ENCODE assay signal across 27 mouse cellular contexts in the genomic region with DNA sequence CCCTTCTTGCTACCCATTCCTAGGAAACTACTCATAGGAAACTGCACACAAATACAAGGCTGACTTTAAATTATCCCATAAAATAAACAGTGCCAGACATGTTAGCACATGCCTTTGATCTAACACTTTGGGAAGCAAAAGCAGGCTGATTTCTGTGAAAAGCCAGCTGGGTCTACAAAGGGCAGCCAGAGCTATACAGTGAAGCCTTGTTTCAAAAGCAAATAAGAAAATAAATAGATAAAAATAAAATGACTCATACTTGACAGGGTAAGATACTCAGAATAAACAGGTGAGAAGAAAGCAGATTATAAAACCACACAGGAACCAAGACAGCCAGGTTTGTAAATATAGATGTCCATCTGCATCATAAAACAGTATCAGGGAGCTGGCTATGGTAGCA.
DNase-seq lines count a peak whose midpoint lies in the region; ATAC-seq and TF ChIP-seq lines count a peak whose summit lies in the region.
"Had no signal": no experiment of that assay in that cellular context is flagged by ENCODE, and none has a peak within 500 bp of the region (broad histone marks: within the 10 kb centered on the region; RNA-seq: fewer than 3 reads in every experiment).

No protein-coding gene starts in this region.

- H3K27me3 ChIP-seq in forebrain, embryonic 16.5 days (replicated peaks; ENCODE audit: control insufficient read depth, insufficient read depth, low read length) = no peaks in the 10 kb centered on the region
- no peaks in the 10 kb centered on the region for H3K27me3 ChIP-seq in forebrain, embryonic 10.5 days (ENCODE audit: poor library complexity, severe bottlenecking)
- H3K27me3 ChIP-seq in lung, embryonic 14.5 days (ENCODE audit: insufficient read depth, low read length) = no peaks in the 10 kb centered on the region
- H3K27me3 ChIP-seq in stomach, embryonic 15.5 days (replicated peaks) = no peaks in the 10 kb centered on the region
- H3K27me3 ChIP-seq in embryonic facial prominence, embryonic 10.5 days (replicated peaks; ENCODE audit: low read depth, poor library complexity, severe bottlenecking) = no peaks in the 10 kb centered on the region
- no peaks in the 10 kb centered on the region for H3K27me3 ChIP-seq in lung, postnatal 0 days (replicated peaks; ENCODE audit: insufficient read depth, low read length)
- H3K27me3 ChIP-seq: embryonic facial prominence, embryonic 12.5 days; embryonic facial prominence, embryonic 15.5 days; forebrain, embryonic 13.5 days; heart, embryonic 13.5 days had no signal

- peak; percentile 26; the same call in 1 of the 2 replicates for ATAC-seq in forebrain, embryonic 16.5 days
- 0 out of 2 replicates have a peak, but pooled peaks have one; percentile 2 for ATAC-seq in lung, embryonic 14.5 days (ENCODE audit: insufficient read depth)
- peak; percentile 62; the same call in 1 of the 2 replicates for ATAC-seq in stomach, embryonic 15.5 days (ENCODE audit: insufficient read depth, low FRiP score, low read depth)
- ATAC-seq in lung, postnatal 0 days = no peak
- no peak for ATAC-seq in inflammation-experienced regulatory T-cells, adult 6 months
- ATAC-seq: activated CD4-positive, CD25-positive, alpha-beta regulatory T cell, adult 4 months; forebrain, embryonic 13.5 days; hindbrain, postnatal 0 days had no signal

- no peak for TF ChIP-seq EP300 in lung, postnatal 0 days (IDR thresholded peaks at IDR 0.05)

- peaks cover 10% of the 10 kb centered on the region; the same call in 1 of the 2 replicates for H3K36me3 ChIP-seq in forebrain, embryonic 16.5 days (ENCODE audit: control insufficient read depth, insufficient read depth)
- peaks cover 26% of the 10 kb centered on the region for H3K36me3 ChIP-seq in forebrain, embryonic 10.5 days (replicated peaks)
- peaks cover 15% of the 10 kb centered on the region; the same call in 1 of the 2 replicates for H3K36me3 ChIP-seq in lung, embryonic 14.5 days (ENCODE audit: insufficient read depth)
- H3K36me3 ChIP-seq in stomach, embryonic 15.5 days = peaks cover 4% of the 10 kb centered on the region; the same call in 1 of the 2 replicates
- peaks cover 38% of the 10 kb centered on the region for H3K36me3 ChIP-seq in embryonic facial prominence, embryonic 10.5 days (replicated peaks)
- peaks cover 4% of the 10 kb centered on the region; the same call in 1 of the 2 replicates for H3K36me3 ChIP-seq in lung, postnatal 0 days (ENCODE audit: insufficient read depth, low read length)

- H3K4me1 ChIP-seq in forebrain, embryonic 16.5 days (replicated peaks; ENCODE audit: control insufficient read depth, insufficient read depth, low read length) = no peaks in the 10 kb centered on the region
- no peaks in the 10 kb centered on the region for H3K4me1 ChIP-seq in forebrain, embryonic 10.5 days
- no peaks in the 10 kb centered on the region for H3K4me1 ChIP-seq in lung, embryonic 14.5 days (ENCODE audit: insufficient read depth)
- no peaks in the 10 kb centered on the region for H3K4me1 ChIP-seq in stomach, embryonic 15.5 days
- H3K4me1 ChIP-seq in embryonic facial prominence, embryonic 10.5 days = no peaks in the 10 kb centered on the region
- no peaks in the 10 kb centered on the region for H3K4me1 ChIP-seq in lung, postnatal 0 days (ENCODE audit: insufficient read depth, low read depth, low read length)
- H3K4me1 ChIP-seq: embryonic facial prominence, embryonic 12.5 days; embryonic facial prominence, embryonic 15.5 days; forebrain, embryonic 13.5 days; heart, embryonic 10.5 days had no signal

- DNase-seq in forebrain, embryonic 10.5 days (ENCODE audit: extremely low spot score, low spot score) = no peak
- DNase-seq in lung, embryonic 14.5 days = no peak
- DNase-seq in lung, adult 18-20 months = no peak
- DNase-seq in embryonic facial prominence, embryonic 10.5 days (ENCODE audit: low spot score) = no peak
- no peak for DNase-seq in lung, postnatal 0 days (ENCODE audit: low spot score)
- DNase-seq: adrenal gland, adult 8-10 months; adrenal gland, postnatal 25 days; cerebellum, adult 18-20 months; cerebellum, adult 9-10 months; cerebellum, postnatal 14 days; gastrocnemius, postnatal 10 days; gastrocnemius, postnatal 36 days; heart, adult 2 months; heart, postnatal 14 days; heart, postnatal 4 days had no signal

- no peak overlapping the region for H3K4me2 ChIP-seq in forebrain, embryonic 16.5 days (ENCODE audit: low read length)
- H3K4me2 ChIP-seq in lung, embryonic 14.5 days = no peak overlapping the region
- H3K4me2 ChIP-seq in stomach, embryonic 15.5 days = no peak overlapping the region
- H3K4me2 ChIP-seq in lung, postnatal 0 days (replicated peaks; ENCODE audit: low read depth, low read length) = no peak overlapping the region
- H3K4me2 ChIP-seq: embryonic facial prominence, embryonic 12.5 days; embryonic facial prominence, embryonic 15.5 days; forebrain, embryonic 13.5 days; heart, embryonic 13.5 days; hindbrain, embryonic 14.5 days had no signal

- TF ChIP-seq CTCF in lung, embryonic 14.5 days (IDR thresholded peaks at IDR 0.05; ENCODE audit: low read depth) = no peak
- TF ChIP-seq CTCF in lung, postnatal 0 days (IDR thresholded peaks at IDR 0.05) = no peak

- no peaks in the 10 kb centered on the region for H3K9me3 ChIP-seq in forebrain, embryonic 16.5 days (ENCODE audit: control insufficient read depth, low read length)
- H3K9me3 ChIP-seq in forebrain, embryonic 10.5 days = no peaks in the 10 kb centered on the region
- no peaks in the 10 kb centered on the region for H3K9me3 ChIP-seq in lung, embryonic 14.5 days (ENCODE audit: low read depth, low read length)
- no peaks in the 10 kb centered on the region for H3K9me3 ChIP-seq in stomach, embryonic 15.5 days
- no peaks in the 10 kb centered on the region for H3K9me3 ChIP-seq in embryonic facial prominence, embryonic 10.5 days
- H3K9me3 ChIP-seq in lung, postnatal 0 days (ENCODE audit: low read length) = no peaks in the 10 kb centered on the region
- H3K9me3 ChIP-seq: embryonic facial prominence, embryonic 12.5 days; embryonic facial prominence, embryonic 15.5 days; forebrain, embryonic 13.5 days; heart, embryonic 10.5 days; heart, embryonic 13.5 days had no signal

- no peak overlapping the region for H3K9ac ChIP-seq in forebrain, embryonic 16.5 days (replicated peaks; ENCODE audit: low read depth, low read length)
- no peak overlapping the region for H3K9ac ChIP-seq in lung, embryonic 14.5 days
- H3K9ac ChIP-seq in stomach, embryonic 15.5 days = no peak overlapping the region
- H3K9ac ChIP-seq in lung, postnatal 0 days (replicated peaks; ENCODE audit: low read depth) = no peak overlapping the region
- H3K9ac ChIP-seq: embryonic facial prominence, embryonic 12.5 days; embryonic facial prominence, embryonic 15.5 days; forebrain, embryonic 13.5 days; heart, embryonic 13.5 days; hindbrain, embryonic 14.5 days had no signal

- H3K4me3 ChIP-seq in forebrain, embryonic 16.5 days (replicated peaks; ENCODE audit: low read length) = no peak overlapping the region
- H3K4me3 ChIP-seq in forebrain, embryonic 10.5 days = no peak overlapping the region
- no peak overlapping the region for H3K4me3 ChIP-seq in lung, embryonic 14.5 days (ENCODE audit: low read depth, low read length)
- no peak overlapping the region for H3K4me3 ChIP-seq in stomach, embryonic 15.5 days (replicated peaks)
- no peak overlapping the region for H3K4me3 ChIP-seq in embryonic facial prominence, embryonic 10.5 days
- H3K4me3 ChIP-seq in lung, postnatal 0 days (ENCODE audit: low read depth, low read length) = no peak overlapping the region
- H3K4me3 ChIP-seq: embryonic facial prominence, embryonic 12.5 days; embryonic facial prominence, embryonic 15.5 days; erythroblast, embryonic 14.5 days; forebrain, embryonic 13.5 days; heart, adult 2 months; heart, embryonic 10.5 days; heart, embryonic 13.5 days had no signal

- no peak overlapping the region for H3K27ac ChIP-seq in forebrain, embryonic 16.5 days (ENCODE audit: low read length)
- H3K27ac ChIP-seq in forebrain, embryonic 10.5 days = no peak overlapping the region
- H3K27ac ChIP-seq in lung, embryonic 14.5 days (ENCODE audit: low read depth) = no peak overlapping the region
- peak overlapping the region; percentile 35; the same call in 1 of the 2 replicates for H3K27ac ChIP-seq in stomach, embryonic 15.5 days
- no peak overlapping the region for H3K27ac ChIP-seq in embryonic facial prominence, embryonic 10.5 days (replicated peaks)
- H3K27ac ChIP-seq in lung, postnatal 0 days (ENCODE audit: low read length) = no peak overlapping the region
- H3K27ac ChIP-seq: embryonic facial prominence, embryonic 12.5 days; embryonic facial prominence, embryonic 15.5 days; forebrain, embryonic 13.5 days; heart, adult 2 months; heart, embryonic 10.5 days; heart, embryonic 13.5 days; hindbrain, embryonic 14.5 days; hindbrain, postnatal 0 days had no signal

Comparison
In these comparisons a context has a peak if more than half of its experiments do, and no peak if none do; other contexts are left out.
1. ATAC-seq: peak in forebrain, embryonic 16.5 days (single experiment), lung, embryonic 14.5 days (single experiment) and stomach, embryonic 15.5 days (single experiment); none in lung, postnatal 0 days (single experiment) and inflammation-experienced regulatory T-cells, adult 6 months (single experiment).